Mouse (Mus musculus): ENCODE results near the gene 1700025G04Rik. TPM values are rescaled to one million over a fixed set of nuclear protein-coding genes. Genes with fewer than 3 reads are reported as not detected.

1700025G04Rik gene
- total and polyA plus RNA-seq, 2 experiments = 0.39 to 1.1 TPM

- no peaks in the 10 kb centered on the region for H3K36me3 ChIP-seq (ENCODE audit: control insufficient read depth, insufficient read depth, low read length)
- no peak overlapping the region for H3K27ac ChIP-seq (replicated peaks; ENCODE audit: insufficient read depth, low read depth, low read length)
- DNase-seq (ENCODE audit: extremely low read depth, low read depth, low spot score) = no peak
- H3K4me3 ChIP-seq (ENCODE audit: insufficient read depth, low read depth, low read length) = no peak overlapping the region
- H3K79me2 ChIP-seq (ENCODE audit: control insufficient read depth, insufficient read depth, low read length) = no peaks in the 10 kb centered on the region
- WGBS = 74% methylated on average over 8 of the region's 8 CpGs
- TF ChIP-seq CTCF (IDR thresholded peaks at IDR 0.05; ENCODE audit: low read depth, low read length) (no peak), POLR2A (IDR thresholded peaks at IDR 0.05; ENCODE audit: extremely low read depth, insufficient read depth, low read length) (no peak)
- no peaks in the 10 kb centered on the region for H3K27me3 ChIP-seq (ENCODE audit: control insufficient read depth, insufficient read depth, low read length)
- peaks cover 2% of the 10 kb centered on the region; the same call in 1 of the 2 replicates for H3K4me1 ChIP-seq (ENCODE audit: control insufficient read depth, insufficient read depth, low read length)
- no peak overlapping the region for H3K9ac ChIP-seq (ENCODE audit: low read depth, low read length)
Observed at GRCm38 (mm10) chr1:152081954-152082711, 7.8 kb downstream of the 1700025G04Rik start.

GRCm38 (mm10) chr1:152081121-152081520 lies 8.8 kb downstream of the 1700025G04Rik start:
- Histone ChIP-seq H3K36me3 (ENCODE audit: control insufficient read depth, insufficient read depth, low read length) (no peaks in the 10 kb centered on the region), H3K79me2 (ENCODE audit: control insufficient read depth, insufficient read depth, low read length) (no peaks in the 10 kb centered on the region), H3K4me1 (ENCODE audit: control insufficient read depth, insufficient read depth, low read length) (peaks cover 2% of the 10 kb centered on the region; the same call in 1 of the 2 replicates), H3K4me3 (ENCODE audit: insufficient read depth, low read depth, low read length) (no peak overlapping the region), H3K9ac (ENCODE audit: low read depth, low read length) (no peak overlapping the region), H3K27me3 (ENCODE audit: control insufficient read depth, insufficient read depth, low read length) (no peaks in the 10 kb centered on the region), H3K27ac (replicated peaks; ENCODE audit: insufficient read depth, low read depth, low read length) (no peak overlapping the region)
- no peak for DNase-seq (ENCODE audit: extremely low read depth, low read depth, low spot score)
- TF ChIP-seq POLR2A (IDR thresholded peaks at IDR 0.05; ENCODE audit: extremely low read depth, insufficient read depth, low read length) = no peak
- TF ChIP-seq CTCF (IDR thresholded peaks at IDR 0.05; ENCODE audit: low read depth, low read length) = no peak
- 86% methylated on average over 7 of the region's 7 CpGs for WGBS

- H3K79me2 ChIP-seq (ENCODE audit: control insufficient read depth, insufficient read depth, low read length) = no peaks in the 10 kb centered on the region
- no peak overlapping the region for H3K27ac ChIP-seq (replicated peaks; ENCODE audit: insufficient read depth, low read depth, low read length)
- TF ChIP-seq CTCF (IDR thresholded peaks at IDR 0.05; ENCODE audit: low read depth, low read length) = no peak
- TF ChIP-seq POLR2A (IDR thresholded peaks at IDR 0.05; ENCODE audit: extremely low read depth, insufficient read depth, low read length) = no peak
- no peak overlapping the region for H3K4me3 ChIP-seq (ENCODE audit: insufficient read depth, low read depth, low read length)
- peaks cover 2% of the 10 kb centered on the region; the same call in 1 of the 2 replicates for H3K4me1 ChIP-seq (ENCODE audit: control insufficient read depth, insufficient read depth, low read length)
- 85% methylated on average over 6 of the region's 6 CpGs for WGBS
- no peaks in the 10 kb centered on the region for H3K27me3 ChIP-seq (ENCODE audit: control insufficient read depth, insufficient read depth, low read length)
- DNase-seq (ENCODE audit: extremely low read depth, low read depth, low spot score) = no peak
- no peaks in the 10 kb centered on the region for H3K36me3 ChIP-seq (ENCODE audit: control insufficient read depth, insufficient read depth, low read length)
- H3K9ac ChIP-seq (ENCODE audit: low read depth, low read length) = no peak overlapping the region
Observed at GRCm38 (mm10) chr1:152080244-152080643, 9.7 kb downstream of the 1700025G04Rik start.

- no peak for DNase-seq (ENCODE audit: extremely low read depth, low read depth, low spot score)
- WGBS = 85% methylated on average over 11 of the region's 11 CpGs
- no peak overlapping the region for H3K4me3 ChIP-seq (ENCODE audit: insufficient read depth, low read depth, low read length)
- H3K36me3 ChIP-seq (ENCODE audit: control insufficient read depth, insufficient read depth, low read length) = no peaks in the 10 kb centered on the region
- H3K27ac ChIP-seq (replicated peaks; ENCODE audit: insufficient read depth, low read depth, low read length) = no peak overlapping the region
- H3K79me2 ChIP-seq (ENCODE audit: control insufficient read depth, insufficient read depth, low read length) = no peaks in the 10 kb centered on the region
- no peaks in the 10 kb centered on the region for H3K4me1 ChIP-seq (ENCODE audit: control insufficient read depth, insufficient read depth, low read length)
- TF ChIP-seq CTCF (IDR thresholded peaks at IDR 0.05; ENCODE audit: low read depth, low read length) (no peak), POLR2A (IDR thresholded peaks at IDR 0.05; ENCODE audit: extremely low read depth, insufficient read depth, low read length) (no peak)
- no peak overlapping the region for H3K9ac ChIP-seq (ENCODE audit: low read depth, low read length)
- no peaks in the 10 kb centered on the region for H3K27me3 ChIP-seq (ENCODE audit: control insufficient read depth, insufficient read depth, low read length)
Observed at GRCm38 (mm10) chr1:152077171-152077715, 12.7 kb downstream of the 1700025G04Rik start.

GRCm38 (mm10) chr1:152076222-152076845 lies 13.6 kb downstream of the 1700025G04Rik start:
- H3K79me2 ChIP-seq (ENCODE audit: control insufficient read depth, insufficient read depth, low read length) = no peaks in the 10 kb centered on the region
- H3K36me3 ChIP-seq (ENCODE audit: control insufficient read depth, insufficient read depth, low read length) = no peaks in the 10 kb centered on the region
- no peaks in the 10 kb centered on the region for H3K27me3 ChIP-seq (ENCODE audit: control insufficient read depth, insufficient read depth, low read length)
- WGBS = 70% methylated on average over 14 of the region's 14 CpGs
- no peaks in the 10 kb centered on the region for H3K4me1 ChIP-seq (ENCODE audit: control insufficient read depth, insufficient read depth, low read length)
- no peak for TF ChIP-seq POLR2A (IDR thresholded peaks at IDR 0.05; ENCODE audit: extremely low read depth, insufficient read depth, low read length)
- no peak for TF ChIP-seq CTCF (IDR thresholded peaks at IDR 0.05; ENCODE audit: low read depth, low read length)
- no peak overlapping the region for H3K4me3 ChIP-seq (ENCODE audit: insufficient read depth, low read depth, low read length)
- no peak overlapping the region for H3K9ac ChIP-seq (ENCODE audit: low read depth, low read length)
- DNase-seq (ENCODE audit: extremely low read depth, low read depth, low spot score) = no peak
- no peak overlapping the region for H3K27ac ChIP-seq (replicated peaks; ENCODE audit: insufficient read depth, low read depth, low read length)

Measured in liver, adult 2 months (tissue).